Mouse (Mus musculus): ENCODE data around the gene Scnn1b. TPM values are rescaled to one million over a fixed set of nuclear protein-coding genes. Genes with fewer than 3 reads are reported as not detected.

The Scnn1b gene
- polyA plus RNA-seq, 3 experiments from 2014 or later = 0.37 to 0.44 TPM; not detected in 1

DNA sequence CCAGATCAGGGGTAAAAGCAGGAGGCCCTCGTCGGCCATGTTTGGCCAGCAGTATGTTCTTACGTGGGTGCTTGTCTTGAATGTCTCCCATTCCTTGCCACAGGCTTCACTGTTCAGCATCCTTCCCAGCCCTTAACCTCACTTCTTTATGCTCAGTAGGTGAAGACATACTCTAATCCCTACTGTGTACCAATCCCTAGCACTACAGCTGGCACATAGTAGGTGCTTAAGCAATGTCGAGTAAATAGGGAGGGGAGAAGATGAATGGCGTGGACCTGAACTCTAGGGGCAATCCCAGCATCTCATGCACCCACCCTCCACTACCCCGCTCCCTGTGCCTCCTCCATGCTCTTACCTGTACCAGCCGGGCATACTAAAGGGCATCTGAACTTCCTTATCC lies 59.5 kb downstream of the Scnn1b start:
- ATAC-seq = no peak

GRCm38 (mm10) chr7:121927882-121928281 lies 63.0 kb downstream of the Scnn1b start:
- no peak for ATAC-seq

DNA sequence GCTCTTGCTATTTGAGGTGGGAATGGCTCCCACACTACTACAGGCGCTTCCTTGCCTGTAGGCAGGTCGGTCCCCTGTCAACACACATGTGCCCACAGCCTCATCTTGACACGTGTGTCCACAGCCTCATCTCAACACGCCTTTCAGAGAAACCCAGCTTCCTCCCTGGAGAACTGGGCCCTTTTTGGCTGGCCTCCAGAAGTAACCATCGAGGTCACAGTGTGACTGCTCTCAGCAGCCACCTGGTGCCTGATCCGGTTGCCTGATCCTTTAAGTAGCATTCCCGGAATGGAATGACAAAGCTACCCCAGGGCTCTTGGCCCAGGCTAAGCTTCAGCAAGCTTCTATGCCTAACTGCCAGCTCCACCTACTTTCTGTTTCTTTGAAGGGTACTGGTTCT lies 66.4 kb downstream of the Scnn1b start:
- ATAC-seq = no peak

DNA sequence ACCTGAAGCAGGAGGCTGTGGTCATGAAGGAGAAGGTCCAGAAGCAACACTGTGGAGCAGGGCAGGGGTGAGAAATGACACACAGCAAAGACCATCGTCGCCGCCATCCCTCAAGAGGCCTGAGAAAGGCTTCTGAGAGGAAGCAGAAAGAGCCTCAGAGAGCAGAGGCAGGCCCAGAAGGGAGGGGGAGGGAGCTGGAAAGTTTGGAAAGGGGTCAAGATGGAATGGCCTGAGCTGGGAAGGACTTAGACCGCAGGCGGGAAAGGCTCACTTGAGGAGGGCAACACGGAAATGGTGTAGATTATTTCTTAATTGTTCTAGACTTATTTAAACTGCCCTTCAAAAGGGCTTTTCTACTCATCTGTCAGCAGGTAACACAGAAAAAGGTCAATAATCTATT lies 68.8 kb downstream of the Scnn1b start:
- no peak for ATAC-seq

- peak; percentile 88 for ATAC-seq
Observed at GRCm38 (mm10) chr7:121934346-121934745, 69.5 kb downstream of the Scnn1b start.

DNA sequence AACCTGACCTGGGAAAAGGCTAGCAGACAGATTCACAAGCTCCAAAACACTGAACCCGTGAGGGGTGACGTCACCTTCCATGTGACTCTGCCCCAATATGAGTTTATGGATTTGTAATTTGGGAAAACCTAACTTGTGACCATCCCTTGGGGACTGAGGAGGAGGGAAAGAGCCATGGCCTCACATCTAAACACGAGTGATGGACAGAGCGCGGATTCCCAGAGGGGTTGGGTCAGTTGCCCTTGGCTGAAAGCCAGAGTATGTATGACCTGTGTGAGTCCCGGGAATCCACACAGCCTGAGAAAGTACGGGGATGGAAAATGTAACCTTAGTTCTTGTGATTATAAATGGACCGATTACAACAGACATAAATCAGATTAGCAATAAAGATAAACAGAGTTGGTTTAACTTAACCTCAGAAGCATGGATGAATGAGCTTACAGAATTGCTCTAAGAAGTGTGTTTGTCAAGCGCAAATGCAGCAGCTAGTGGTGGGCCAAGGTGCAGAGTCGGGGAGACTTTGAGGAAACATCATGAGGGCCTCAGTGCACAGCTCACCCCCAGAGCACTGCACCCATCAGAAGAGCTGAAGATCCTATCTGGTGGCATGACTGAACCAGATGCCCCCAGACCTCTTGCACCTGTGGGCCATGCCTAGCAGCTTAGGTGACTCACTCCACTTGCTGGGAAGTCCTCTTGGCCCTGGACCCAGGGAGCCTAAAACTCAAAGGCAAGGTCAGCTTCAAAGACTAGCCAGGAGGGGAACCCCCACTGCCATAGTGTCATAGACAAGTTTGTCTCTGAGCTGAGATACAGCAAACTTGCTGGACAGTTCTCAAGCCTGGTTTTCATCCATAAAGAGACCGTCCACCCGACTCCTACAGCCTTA lies 71.3 kb downstream of the Scnn1b start:
- no peak for ATAC-seq

DNA sequence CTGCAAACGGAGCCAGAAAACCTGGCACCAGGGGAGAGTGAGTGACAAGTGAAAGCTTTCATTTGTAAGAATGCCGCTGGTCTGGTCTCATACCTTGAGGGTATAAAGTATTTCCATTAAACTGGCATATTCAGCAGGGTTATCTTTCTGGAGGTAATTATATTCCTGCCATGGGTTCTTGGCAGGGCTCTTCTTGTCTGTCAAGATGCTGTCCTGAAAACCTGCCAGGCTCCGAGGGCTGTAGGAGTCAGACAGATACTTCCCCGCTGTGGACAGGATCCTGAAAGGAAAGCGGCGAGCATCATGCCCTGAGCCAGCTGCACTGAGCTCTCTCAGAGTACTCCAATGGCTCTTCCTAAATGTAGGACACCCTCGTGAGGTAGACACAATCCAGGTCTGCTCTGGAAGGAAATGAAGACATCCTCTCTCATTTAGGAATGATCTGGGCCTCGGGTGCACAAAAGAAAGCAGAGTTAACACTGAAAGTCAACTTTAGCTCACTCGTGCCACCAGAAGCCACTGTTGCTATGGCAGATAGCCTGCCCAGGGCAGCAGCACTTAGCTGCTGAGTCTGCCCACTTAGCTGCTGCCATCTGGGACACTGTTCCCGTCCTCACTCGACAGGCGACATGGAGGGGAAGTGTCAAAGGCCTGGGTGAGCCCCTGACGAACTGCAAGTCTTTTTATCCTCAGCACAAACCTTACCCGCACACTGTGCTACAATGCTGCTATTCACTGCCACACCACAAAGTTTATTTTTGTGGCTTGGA lies 72.2 kb downstream of the Scnn1b start:
- no peak for ATAC-seq

GRCm38 (mm10) chr7:121938124-121938891 lies 73.5 kb downstream of the Scnn1b start:
- no peak for ATAC-seq

GRCm38 (mm10) chr7:121939244-121939643 lies 74.4 kb downstream of the Scnn1b start:
- ATAC-seq = no peak

DNA sequence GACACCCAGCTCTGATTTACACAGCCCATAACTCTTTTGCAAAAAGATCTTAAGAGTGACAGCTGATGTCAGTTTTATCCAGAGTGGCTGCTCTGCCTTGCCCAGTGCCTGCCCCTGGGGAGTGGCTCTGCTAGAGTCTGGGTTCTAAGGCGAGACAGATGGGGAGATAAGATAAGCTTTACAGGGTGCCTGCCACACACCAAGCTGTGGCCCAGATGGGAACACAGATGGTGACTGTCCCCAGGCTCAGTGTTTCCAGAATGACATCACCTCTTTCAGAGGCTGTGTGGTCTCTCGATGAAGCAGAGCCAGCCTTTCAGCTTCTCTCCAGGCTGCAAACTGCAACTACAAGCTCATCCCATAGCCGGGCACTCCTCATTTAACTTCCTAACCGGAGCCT lies 74.9 kb downstream of the Scnn1b start:
- no peak for ATAC-seq

- ATAC-seq = no peak
Observed at GRCm38 (mm10) chr7:121941016-121941415, 76.2 kb downstream of the Scnn1b start.

DNA sequence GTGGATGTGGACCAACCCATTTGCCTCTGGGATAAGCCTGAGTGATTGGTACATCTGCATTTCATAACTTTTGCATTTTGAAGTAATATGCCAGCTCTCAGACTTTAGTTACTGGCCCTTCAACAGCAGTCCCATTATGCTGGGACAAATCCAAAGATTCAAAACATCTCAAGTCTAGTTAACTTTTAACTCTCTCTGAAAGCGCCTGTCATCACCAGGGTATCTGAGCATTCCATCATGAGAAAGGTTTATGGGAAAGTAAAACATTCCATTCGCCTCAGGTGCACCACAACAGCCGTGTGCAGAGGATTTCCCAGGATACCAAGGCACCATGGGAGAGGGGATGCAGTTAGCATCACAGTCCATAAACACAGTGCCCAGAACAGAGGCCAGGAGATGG lies 76.8 kb downstream of the Scnn1b start:
- no peak for ATAC-seq

GRCm38 (mm10) chr7:121942371-121942770 lies 77.5 kb downstream of the Scnn1b start:
- no peak for ATAC-seq

GRCm38 (mm10) chr7:121946196-121946595 lies 81.4 kb downstream of the Scnn1b start:
- no peak for ATAC-seq

DNA sequence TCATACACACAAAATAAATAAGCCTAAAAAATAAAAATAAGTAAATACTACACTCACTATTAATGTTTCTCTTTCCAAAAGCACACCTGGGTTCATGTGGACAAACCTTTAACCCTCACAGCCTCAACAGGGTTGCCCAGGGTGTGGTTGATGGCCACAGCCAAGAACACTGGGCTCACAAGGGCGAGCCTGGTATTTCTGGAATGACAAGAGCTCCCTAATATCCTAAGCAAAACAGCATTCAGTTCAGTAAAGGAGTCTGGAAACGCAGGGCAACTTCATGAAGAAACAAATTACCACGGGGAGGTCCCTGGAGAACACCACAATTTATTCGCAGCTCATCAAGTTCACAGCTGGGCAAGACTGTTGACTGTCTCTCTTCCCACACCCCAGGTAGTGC lies 82.7 kb downstream of the Scnn1b start:
- ATAC-seq = no peak

GRCm38 (mm10) chr7:121954891-121955669 lies 90.2 kb downstream of the Scnn1b start:
- no peak for ATAC-seq

- ATAC-seq = no peak
Observed at GRCm38 (mm10) chr7:121955802-121956201, 91.0 kb downstream of the Scnn1b start.

DNA sequence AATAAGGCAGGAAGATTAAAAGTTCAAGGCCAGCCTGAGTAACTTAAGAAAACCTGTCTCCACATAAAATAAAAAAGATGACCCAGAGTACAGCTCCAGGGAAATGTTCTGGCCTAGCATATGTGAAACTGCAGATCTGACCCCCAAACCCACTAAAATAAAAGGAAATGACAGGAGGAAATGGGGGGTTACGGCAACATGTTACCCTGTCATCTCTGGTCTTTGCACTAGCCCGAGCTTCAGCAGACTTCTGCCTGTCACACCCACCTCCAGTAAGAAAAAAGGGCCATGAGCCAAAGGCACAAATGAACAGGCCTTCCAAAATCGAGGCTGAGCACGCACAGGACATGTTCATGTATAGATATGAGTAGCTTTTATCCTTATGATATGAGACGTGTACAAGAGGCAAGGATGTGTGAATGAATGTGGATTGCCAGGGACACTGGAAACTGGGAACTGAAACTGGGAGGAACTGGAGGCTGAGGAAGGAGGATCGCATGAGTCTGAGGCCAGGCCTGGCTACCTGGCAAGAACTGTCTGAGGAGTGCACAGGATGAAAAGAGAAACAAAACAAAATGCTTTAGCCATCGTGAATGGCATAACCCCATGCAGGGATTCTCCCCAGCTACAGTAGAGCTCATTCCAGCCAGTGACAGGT lies 97.2 kb downstream of the Scnn1b start:
- ATAC-seq = no peak

- ATAC-seq = no peak
Observed at GRCm38 (mm10) chr7:121962571-121962959, 97.7 kb downstream of the Scnn1b start.

DNA sequence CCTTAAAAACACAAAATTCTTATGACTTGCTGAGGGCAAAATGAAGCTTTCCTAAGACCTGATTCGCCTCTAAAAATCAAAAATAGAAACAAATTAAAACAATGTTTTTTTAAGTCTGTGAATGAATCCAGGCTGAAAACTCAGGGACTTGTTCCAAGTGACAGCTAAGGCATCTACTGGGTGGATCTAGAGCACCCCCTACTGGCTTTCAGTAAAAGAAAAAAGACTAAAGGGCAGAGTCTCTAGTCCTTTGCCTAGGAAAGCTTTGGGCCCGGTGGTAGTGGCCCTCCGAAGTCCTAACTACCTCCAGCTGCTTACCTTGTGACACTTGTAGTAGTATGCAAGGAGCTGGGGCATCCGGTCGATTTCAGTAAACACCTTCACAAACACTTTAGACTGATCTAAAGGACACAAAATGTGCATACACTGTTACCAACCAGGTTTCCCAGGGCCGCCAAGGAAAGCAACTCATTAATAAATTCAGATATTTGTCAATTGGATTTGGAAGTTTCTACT lies 99.1 kb downstream of the Scnn1b start:
- ATAC-seq = peak; percentile 50

- no peak for ATAC-seq
Observed at GRCm38 (mm10) chr7:121966169-121966568, 101.3 kb downstream of the Scnn1b start.

All from inflammation-experienced regulatory T-cells, adult 6 months (primary cell).